Mouse (Mus musculus): ENCODE measurements at regions not wholly inside any gene's neighbourhood (a gene's known extent, or its start where the extent isn't known, plus 50 kb on each side); places are given as distances from the start of the nearest gene placed in this dataset.
A peak's percentile ranks its signal among the peaks of the same experiment; 100 is the strongest.

DNA sequence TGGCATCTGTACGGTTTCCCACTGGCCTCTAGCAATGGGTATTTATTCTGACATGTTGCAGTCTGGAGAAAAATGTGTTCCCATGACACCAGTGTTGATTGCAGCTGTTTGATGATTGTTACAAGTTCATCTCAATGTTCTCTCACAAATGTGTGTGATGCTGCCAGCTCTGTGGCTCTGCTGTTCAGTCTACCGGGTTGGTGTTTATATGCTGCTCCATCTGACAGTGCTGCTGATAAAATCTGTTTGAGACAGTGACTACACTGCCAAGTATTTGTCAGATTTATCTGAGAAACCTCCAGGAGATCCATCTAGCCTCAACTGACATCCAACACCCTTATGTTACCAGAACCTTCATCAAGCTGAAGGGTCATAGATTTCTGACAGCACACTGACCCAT lies 896.1 kb upstream of the Diaph2 start:
- Histone ChIP-seq H3K4me1 (ENCODE audit: insufficient read depth) (no peaks in the 10 kb centered on the region), H3K27me3 (ENCODE audit: insufficient read depth, low read length) (no peaks in the 10 kb centered on the region), H3K9ac (no peak overlapping the region), H3K4me3 (ENCODE audit: low read depth, low read length) (no peak overlapping the region), H3K36me3 (ENCODE audit: insufficient read depth) (no peaks in the 10 kb centered on the region), H3K9me3 (ENCODE audit: low read length) (no peaks in the 10 kb centered on the region), H3K27ac (ENCODE audit: low read depth, low read length) (no peak overlapping the region), H3K4me2 (ENCODE audit: low read depth) (no peak overlapping the region)
- 39% methylated on average over 2 of the region's 2 CpGs for WGBS
- no peak for TF ChIP-seq CTCF (IDR thresholded peaks at IDR 0.05; ENCODE audit: low read depth)
- ATAC-seq (peak; percentile 80), DNase-seq (peak; percentile 51)
